Mouse (Mus musculus) stomach, embryonic 14.5 days (tissue): ENCODE measurements around the gene Plppr5. TPM values are rescaled to one million over a fixed set of nuclear protein-coding genes. Genes with fewer than 3 reads are reported as not detected.
A peak's percentile ranks its signal among the peaks of the same experiment; 100 is the strongest.

Experiments used
- ATAC-seq: fragments of 200-750 bp; cut with Nextera tagmentation; 2 replicates; pipeline ENCODE4 v1.8.0; 2017; ENCODE audit warnings: low read depth, moderate TSS enrichment; ENCODE audit not compliant: insufficient number of reproducible peaks, insufficient read depth, low FRiP score
- H3K27ac ChIP-seq: fragments of 300-500 bp; sonication (generic); 2 replicates; pipeline ENCODE4 v1.5.1; 2014; ENCODE audit warnings: mild to moderate bottlenecking, low read length, moderate library complexity, mixed read lengths
- H3K27me3 ChIP-seq: fragments of 300-500 bp; sonication (generic); 2 replicates; pipeline ENCODE4 v1.6.1; 2014; ENCODE audit warnings: low read length, control low read depth, mixed read lengths; ENCODE audit not compliant: control insufficient read depth, insufficient read depth
- H3K36me3 ChIP-seq: fragments of 300-500 bp; sonication (generic); 2 replicates; pipeline ENCODE4 v1.6.1; 2014; ENCODE audit warnings: mild to moderate bottlenecking, control low read depth, low read length, moderate library complexity, mixed read lengths; ENCODE audit not compliant: control insufficient read depth, insufficient read depth
- H3K4me1 ChIP-seq: fragments of 300-500 bp; sonication (generic); 2 replicates; pipeline ENCODE4 v1.6.1; 2014; ENCODE audit warnings: low read length, control low read depth, mixed read lengths; ENCODE audit not compliant: control insufficient read depth, insufficient read depth
- H3K4me2 ChIP-seq: fragments of 300-500 bp; sonication (generic); replicated peaks from 2 replicates; pipeline ENCODE4 v1.6.1; 2014; ENCODE audit warnings: low read depth, low read length, control low read depth
- H3K4me3 ChIP-seq: fragments of 300-500 bp; sonication (generic); 2 replicates; pipeline ENCODE4 v1.5.1; 2014; ENCODE audit warnings: low read depth, low read length, control low read depth
- H3K9ac ChIP-seq: fragments of 300-500 bp; sonication (generic); replicated peaks from 2 replicates; pipeline ENCODE4 v1.6.1; 2014; ENCODE audit warnings: low read depth, mild to moderate bottlenecking, control low read depth, low read length, moderate library complexity, mixed read lengths
- H3K9me3 ChIP-seq: fragments of 300-500 bp; sonication (generic); 2 replicates; pipeline ENCODE4 v1.6.1; 2016; ENCODE audit warnings: low read depth, low read length, control low read depth; ENCODE audit not compliant: control insufficient read depth
- WGBS: fragments of 180-500 bp; shearing (Covaris S2); extraction: QIAGEN DNeasy Blood & Tissue Kit; methylation state at CpG from one replicate; pipeline ENCODE4 v1.1.7; 2014; 5-methylcytosine and 5-hydroxymethylcytosine counted together
- polyA plus RNA-seq: library from polyadenylated mRNA; unstranded; fragments of >200 nt; fragmentation: Nextera tagmentation; extraction: Ambion mirVana; gene quantifications from 2 replicates; pipeline ENCODE4 v1.2.1, GENCODE M21; 2014

Plppr5 gene
- 1.8 and 2.3 TPM in 2 replicates for polyA plus RNA-seq

GRCm38 (mm10) chr3:117574529-117575252 is at the start of gene Plppr5:
TSS of gene Plppr5 (plus strand) at chr3:117574836.
- Histone ChIP-seq H3K4me1 (no peaks in the 10 kb centered on the region), H3K9me3 (no peaks in the 10 kb centered on the region), H3K36me3 (no peaks in the 10 kb centered on the region), H3K27ac (no peak within 1 kb of the TSS), H3K4me3 (peak within 1 kb of the TSS; percentile 51), H3K4me2 (peak within 1 kb of the TSS; percentile 90), H3K27me3 (0 out of 2 replicates have a peak, but pooled peaks cover 2% of the 10 kb centered on the region), H3K9ac (peak within 1 kb of the TSS; percentile 28; the same call in 1 of the 2 replicates)
- ATAC-seq = peak; percentile 38; the same call in 1 of the 2 replicates
- 24% methylated on average over 20 of the region's 20 CpGs for WGBS

DNA sequence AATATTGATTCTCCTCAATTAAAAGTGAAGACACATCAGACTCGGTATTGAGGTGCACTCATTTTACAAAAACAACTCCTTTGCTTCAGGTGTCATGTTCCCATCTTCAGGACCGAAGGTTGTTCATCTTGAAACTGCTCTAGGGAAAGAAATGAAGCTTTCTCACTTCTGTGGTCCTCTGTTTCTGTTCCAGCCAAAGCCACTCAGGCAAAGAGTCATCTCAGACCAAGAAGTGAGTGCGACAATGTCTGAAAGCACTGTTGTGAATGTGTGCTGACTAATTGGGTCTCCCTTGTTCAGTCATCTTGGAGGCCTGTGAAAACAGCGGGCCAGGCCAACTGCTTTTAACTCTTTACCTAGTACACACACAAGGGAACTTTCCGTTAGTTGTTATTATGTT is 24.7 kb upstream of the Plppr5 start:
- H3K27me3 ChIP-seq = no peaks in the 10 kb centered on the region
- H3K27ac ChIP-seq = no peak overlapping the region
- H3K9ac ChIP-seq = no peak overlapping the region
- no peaks in the 10 kb centered on the region for H3K9me3 ChIP-seq
- ATAC-seq = no peak
- H3K4me2 ChIP-seq = no peak overlapping the region
- WGBS = 82% methylated on average over 5 of the region's 5 CpGs
- no peaks in the 10 kb centered on the region for H3K4me1 ChIP-seq
- no peak overlapping the region for H3K4me3 ChIP-seq
- no peaks in the 10 kb centered on the region for H3K36me3 ChIP-seq

GRCm38 (mm10) chr3:117550526-117550925 is 24.1 kb upstream of the Plppr5 start:
- H3K36me3 ChIP-seq = no peaks in the 10 kb centered on the region
- WGBS = 87% methylated on average over 4 of the region's 4 CpGs
- H3K9ac ChIP-seq = no peak overlapping the region
- H3K27ac ChIP-seq = no peak overlapping the region
- no peaks in the 10 kb centered on the region for H3K27me3 ChIP-seq
- H3K4me3 ChIP-seq = no peak overlapping the region
- no peak for ATAC-seq
- H3K9me3 ChIP-seq = no peaks in the 10 kb centered on the region
- no peak overlapping the region for H3K4me2 ChIP-seq
- no peaks in the 10 kb centered on the region for H3K4me1 ChIP-seq

GRCm38 (mm10) chr3:117556972-117557371 is 17.7 kb upstream of the Plppr5 start:
- Histone ChIP-seq H3K4me2 (no peak overlapping the region), H3K4me3 (no peak overlapping the region), H3K27me3 (no peaks in the 10 kb centered on the region), H3K36me3 (no peaks in the 10 kb centered on the region), H3K9ac (no peak overlapping the region), H3K27ac (no peak overlapping the region), H3K4me1 (no peaks in the 10 kb centered on the region), H3K9me3 (no peaks in the 10 kb centered on the region)
- ATAC-seq = no peak
- WGBS = 54% methylated on average over 1 of the region's 1 CpGs

DNA sequence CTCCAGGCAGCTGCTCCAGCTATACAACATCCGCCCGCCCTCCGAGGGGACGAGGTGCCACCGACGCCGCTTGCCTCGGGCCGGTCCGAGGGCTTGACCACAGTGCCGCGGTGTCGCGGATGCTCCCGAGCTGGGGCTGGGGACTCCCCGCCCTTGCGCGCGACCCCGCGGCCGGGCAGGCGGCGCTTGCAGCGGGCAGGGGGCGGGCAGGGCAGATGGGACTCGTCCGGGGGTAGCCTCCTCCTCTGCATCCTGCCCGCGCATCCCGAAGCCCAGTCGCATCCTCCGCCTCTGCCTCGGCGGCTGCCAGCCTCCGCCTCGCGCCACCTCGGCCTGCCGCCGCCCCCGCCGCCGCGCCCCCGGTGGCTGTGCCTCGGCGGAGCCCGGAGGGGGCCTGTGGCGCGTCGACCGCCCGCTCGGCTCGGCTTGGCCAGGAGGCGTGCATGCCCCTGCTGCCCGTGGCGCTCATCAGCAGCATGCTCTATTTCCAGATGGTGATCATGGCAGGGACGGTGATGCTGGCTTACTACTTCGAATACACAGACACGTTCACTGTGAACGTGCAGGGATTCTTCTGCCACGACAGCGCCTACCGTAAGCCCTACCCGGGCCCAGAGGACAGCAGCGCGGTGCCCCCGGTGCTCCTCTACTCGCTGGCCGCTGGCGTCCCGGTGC is 754 bp downstream of the Plppr5 start:
- Histone ChIP-seq H3K4me2 (peak overlapping the region; percentile 90), H3K4me1 (no peaks in the 10 kb centered on the region), H3K9me3 (no peaks in the 10 kb centered on the region), H3K27me3 (0 out of 2 replicates have a peak, but pooled peaks cover 2% of the 10 kb centered on the region), H3K9ac (peak overlapping the region; percentile 28; the same call in 1 of the 2 replicates), H3K36me3 (no peaks in the 10 kb centered on the region), H3K27ac (no peak overlapping the region), H3K4me3 (peak overlapping the region; percentile 51)
- WGBS = under 1% methylated on average over 61 of the region's 74 CpGs
- peak; percentile 46; the same call in 1 of the 2 replicates for ATAC-seq

GRCm38 (mm10) chr3:117575928-117576254 is 1.3 kb downstream of the Plppr5 start:
- Histone ChIP-seq H3K4me1 (no peaks in the 10 kb centered on the region), H3K9me3 (no peaks in the 10 kb centered on the region), H3K27me3 (0 out of 2 replicates have a peak, but pooled peaks cover 2% of the 10 kb centered on the region), H3K36me3 (no peaks in the 10 kb centered on the region), H3K9ac (peak overlapping the region; percentile 28; the same call in 1 of the 2 replicates), H3K4me2 (peak overlapping the region; percentile 90), H3K4me3 (peak overlapping the region; percentile 51), H3K27ac (no peak overlapping the region)
- peak; percentile 29; the same call in 1 of the 2 replicates for ATAC-seq
- 12% methylated on average over 3 of the region's 3 CpGs for WGBS

DNA sequence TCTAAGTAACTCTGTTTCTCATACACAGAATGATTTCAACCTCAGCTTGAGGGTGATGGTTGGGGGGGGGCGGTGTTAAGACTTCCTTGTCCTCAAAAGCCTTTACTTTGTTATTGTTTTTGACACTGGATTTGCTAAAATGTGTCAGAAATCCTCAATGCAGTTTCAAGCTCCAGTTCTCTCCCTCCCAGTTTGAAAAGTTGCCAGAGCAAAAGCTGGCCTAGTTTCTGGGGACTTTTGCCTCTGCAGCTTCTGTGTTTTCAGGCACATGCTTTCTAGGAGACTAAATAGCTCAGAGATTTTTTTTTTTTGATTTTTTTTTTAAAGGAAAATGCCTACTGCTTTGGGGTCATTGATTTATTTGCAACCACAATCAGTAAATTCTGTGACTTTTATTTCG is 2.7 kb downstream of the Plppr5 start:
- H3K4me2 ChIP-seq = no peak overlapping the region
- no peak overlapping the region for H3K9ac ChIP-seq
- no peaks in the 10 kb centered on the region for H3K9me3 ChIP-seq
- no peaks in the 10 kb centered on the region for H3K36me3 ChIP-seq
- H3K27ac ChIP-seq = no peak overlapping the region
- 0 out of 2 replicates have a peak, but pooled peaks cover 2% of the 10 kb centered on the region for H3K27me3 ChIP-seq
- ATAC-seq = no peak
- no peaks in the 10 kb centered on the region for H3K4me1 ChIP-seq
- no peak overlapping the region for H3K4me3 ChIP-seq
- WGBS = 85% methylated on average over 2 of the region's 2 CpGs

GRCm38 (mm10) chr3:117582628-117583027 is 8.0 kb downstream of the Plppr5 start:
- H3K27me3 ChIP-seq = no peaks in the 10 kb centered on the region
- no peaks in the 10 kb centered on the region for H3K4me1 ChIP-seq
- WGBS = 82% methylated on average over 2 of the region's 2 CpGs
- H3K27ac ChIP-seq = no peak overlapping the region
- no peak overlapping the region for H3K9ac ChIP-seq
- no peaks in the 10 kb centered on the region for H3K36me3 ChIP-seq
- no peak for ATAC-seq
- no peak overlapping the region for H3K4me2 ChIP-seq
- H3K9me3 ChIP-seq = no peaks in the 10 kb centered on the region
- no peak overlapping the region for H3K4me3 ChIP-seq
